Mouse (Mus musculus) hindbrain, embryonic 10.5 days (tissue): ENCODE results near the gene Omg. TPM values are rescaled to one million over a fixed set of nuclear protein-coding genes. Genes with fewer than 3 reads are reported as not detected.

ENCODE experiments used
- DNase-seq: peaks from one replicate; pipeline ENCODE4 v3.0.0-alpha.2; 2017; ENCODE audit warnings: low spot score
- H3K27ac ChIP-seq: fragments of 300-500 bp; sonication (generic); 2 replicates; pipeline ENCODE4 v1.5.1; 2016; ENCODE audit warnings: mild to moderate bottlenecking, moderate library complexity
- H3K27me3 ChIP-seq: fragments of 300-500 bp; sonication (generic); 2 replicates; pipeline ENCODE4 v1.6.1; 2016; ENCODE audit warnings: mild to moderate bottlenecking; ENCODE audit not compliant: poor library complexity, insufficient read depth, severe bottlenecking
- H3K36me3 ChIP-seq: fragments of 300-500 bp; sonication (generic); 2 replicates; pipeline ENCODE4 v1.6.1; 2016; ENCODE audit warnings: mild to moderate bottlenecking, moderate library complexity
- H3K4me1 ChIP-seq: fragments of 300-500 bp; sonication (generic); replicated peaks from 2 replicates; pipeline ENCODE4 v1.6.1; 2016; ENCODE audit warnings: mild to moderate bottlenecking
- H3K4me3 ChIP-seq: fragments of 300-500 bp; sonication (generic); 2 replicates; pipeline ENCODE4 v1.5.1; 2016; ENCODE audit warnings: mild to moderate bottlenecking, moderate library complexity
- H3K9me3 ChIP-seq: fragments of 300-500 bp; sonication (generic); 2 replicates; pipeline ENCODE4 v1.6.1; 2016; ENCODE audit warnings: mild to moderate bottlenecking, moderate library complexity
- WGBS: fragments of 180-500 bp; shearing (Covaris S2); methylation state at CpG from one replicate; pipeline ENCODE4 v1.1.7; 2016; 5-methylcytosine and 5-hydroxymethylcytosine counted together
- polyA plus RNA-seq: library from polyadenylated mRNA; unstranded; fragments of >200 nt; fragmentation: Nextera tagmentation; extraction: Ambion mirVana; gene quantifications from 2 replicates; pipeline ENCODE4 v1.2.1, GENCODE M21; 2016

Omg gene
- polyA plus RNA-seq, 1 experiment from 2014 or later: 0.29 TPM

- Histone ChIP-seq H3K4me3 (no peak overlapping the region), H3K27ac (no peak overlapping the region), H3K27me3 (no peaks in the 10 kb centered on the region), H3K4me1 (peaks cover 10% of the 10 kb centered on the region), H3K9me3 (no peaks in the 10 kb centered on the region), H3K36me3 (no peaks in the 10 kb centered on the region)
- no peak for DNase-seq
- WGBS: 55% methylated on average over 2 of the region's 2 CpGs
Observed at GRCm38 (mm10) chr11:79502917-79503316, 967 bp downstream of the Omg start.

- no peaks in the 10 kb centered on the region for H3K4me1 ChIP-seq
- H3K27ac ChIP-seq: no peak overlapping the region
- no peak overlapping the region for H3K4me3 ChIP-seq
- no peak for DNase-seq
- no peaks in the 10 kb centered on the region for H3K27me3 ChIP-seq
- WGBS: 89% methylated on average over 10 of the region's 10 CpGs
- H3K36me3 ChIP-seq: peaks cover 22% of the 10 kb centered on the region
- no peaks in the 10 kb centered on the region for H3K9me3 ChIP-seq
Observed at GRCm38 (mm10) chr11:79494976-79495800, 8.7 kb downstream of the Omg start.

- Histone ChIP-seq H3K9me3 (no peaks in the 10 kb centered on the region), H3K36me3 (peaks cover 63% of the 10 kb centered on the region), H3K4me1 (no peaks in the 10 kb centered on the region), H3K27me3 (no peaks in the 10 kb centered on the region), H3K4me3 (no peak overlapping the region), H3K27ac (no peak overlapping the region)
- no peak for DNase-seq
Observed at GRCm38 (mm10) chr11:79484721-79485120, 19.2 kb downstream of the Omg start.

- no peak for DNase-seq
- WGBS: 82% methylated on average over 7 of the region's 7 CpGs
- Histone ChIP-seq H3K9me3 (no peaks in the 10 kb centered on the region), H3K4me3 (no peak overlapping the region), H3K27me3 (no peaks in the 10 kb centered on the region), H3K4me1 (no peaks in the 10 kb centered on the region), H3K36me3 (peaks cover 63% of the 10 kb centered on the region), H3K27ac (no peak overlapping the region)
Observed at GRCm38 (mm10) chr11:79483876-79484528, 19.9 kb downstream of the Omg start.

- H3K27ac ChIP-seq: no peak overlapping the region
- WGBS: 95% methylated on average over 6 of the region's 6 CpGs
- H3K27me3 ChIP-seq: no peaks in the 10 kb centered on the region
- no peaks in the 10 kb centered on the region for H3K4me1 ChIP-seq
- no peaks in the 10 kb centered on the region for H3K9me3 ChIP-seq
- peaks cover 68% of the 10 kb centered on the region for H3K36me3 ChIP-seq
- DNase-seq: no peak
- no peak overlapping the region for H3K4me3 ChIP-seq
Observed at GRCm38 (mm10) chr11:79483392-79483791, 20.5 kb downstream of the Omg start.

GRCm38 (mm10) chr11:79468097-79468496, 35.8 kb downstream of the Omg start:
- no peak overlapping the region for H3K4me3 ChIP-seq
- no peaks in the 10 kb centered on the region for H3K27me3 ChIP-seq
- no peak for DNase-seq
- WGBS: 85% methylated on average over 1 of the region's 1 CpGs
- H3K4me1 ChIP-seq: no peaks in the 10 kb centered on the region
- H3K36me3 ChIP-seq: peaks cover 76% of the 10 kb centered on the region
- H3K9me3 ChIP-seq: no peaks in the 10 kb centered on the region
- H3K27ac ChIP-seq: no peak overlapping the region

- peaks cover 89% of the 10 kb centered on the region for H3K36me3 ChIP-seq
- WGBS: 93% methylated on average over 3 of the region's 3 CpGs
Observed at GRCm38 (mm10) chr11:79460756-79461450, 43.0 kb downstream of the Omg start.

GRCm38 (mm10) chr11:79459846-79460245, 44.0 kb downstream of the Omg start:
- no peak for DNase-seq
- H3K27ac ChIP-seq: no peak overlapping the region
- no peaks in the 10 kb centered on the region for H3K4me1 ChIP-seq
- no peaks in the 10 kb centered on the region for H3K9me3 ChIP-seq
- H3K36me3 ChIP-seq: peaks cover 91% of the 10 kb centered on the region
- WGBS: 92% methylated on average over 4 of the region's 4 CpGs
- H3K27me3 ChIP-seq: no peaks in the 10 kb centered on the region
- no peak overlapping the region for H3K4me3 ChIP-seq

More at GRCm38 (mm10) chr11:79460756-79461450, 43.0 kb downstream of the Omg start:
- H3K27me3 ChIP-seq: no peaks in the 10 kb centered on the region
- no peaks in the 10 kb centered on the region for H3K9me3 ChIP-seq
- H3K4me1 ChIP-seq: no peaks in the 10 kb centered on the region
- no peak for DNase-seq
- H3K27ac ChIP-seq: no peak overlapping the region
- H3K4me3 ChIP-seq: no peak overlapping the region

GRCm38 (mm10) chr11:79457928-79458327, 46.0 kb downstream of the Omg start:
- no peak for DNase-seq
- Histone ChIP-seq H3K36me3 (peaks cover 88% of the 10 kb centered on the region), H3K9me3 (no peaks in the 10 kb centered on the region), H3K27ac (no peak overlapping the region), H3K27me3 (no peaks in the 10 kb centered on the region), H3K4me1 (no peaks in the 10 kb centered on the region), H3K4me3 (no peak overlapping the region)
- WGBS: 85% methylated on average over 3 of the region's 3 CpGs

GRCm38 (mm10) chr11:79452966-79453365, 50.9 kb downstream of the Omg start:
- no peaks in the 10 kb centered on the region for H3K4me1 ChIP-seq
- H3K27ac ChIP-seq: no peak overlapping the region
- H3K9me3 ChIP-seq: no peaks in the 10 kb centered on the region
- peaks cover 80% of the 10 kb centered on the region for H3K36me3 ChIP-seq
- H3K27me3 ChIP-seq: no peaks in the 10 kb centered on the region
- DNase-seq: no peak
- H3K4me3 ChIP-seq: no peak overlapping the region

Other genes with a start within 250 kb of the Omg start
- gene Wsb1, start 249.4 kb downstream of the Omg start, polyA plus RNA-seq: 262 and 276 TPM in 2 replicates
- gene Gm9964, start 207.2 kb downstream of the Omg start, polyA plus RNA-seq: not detected in 2 replicates
- gene Nf1, start 164.4 kb downstream of the Omg start, polyA plus RNA-seq: 5.5 and 5.9 TPM in 2 replicates
- 0.35 and 0.66 TPM in 2 replicates for gene Evi2b, start 19.7 kb upstream of the Omg start, polyA plus RNA-seq
- gene Evi2, start 26.5 kb upstream of the Omg start, polyA plus RNA-seq: 0.95 and 1.1 TPM in 2 replicates
- gene Evi2a, start 26.5 kb upstream of the Omg start, polyA plus RNA-seq: 2.4 and 3.1 TPM in 2 replicates
- gene Rab11fip4, start 87.1 kb upstream of the Omg start, polyA plus RNA-seq: 15.0 and 15.6 TPM in 2 replicates